Mouse (Mus musculus) spleen, adult 2 months (tissue): ENCODE results near the gene Gm20390.

Source experiments
- CTCF ChIP-seq: fragments of 200-500 bp; IDR thresholded peaks from 2 replicates; pipeline ENCODE4 v1.5.1; 2011; ENCODE audit warnings: mild to moderate bottlenecking, inconsistent platforms; ENCODE audit not compliant: insufficient read depth, insufficient read length, insufficient replicate concordance; ENCODE audit errors: extremely low read depth
- POLR2A ChIP-seq: fragments of 200-500 bp; IDR thresholded peaks from 2 replicates; pipeline ENCODE4 v1.6.1; 2011; ENCODE audit warnings: low read depth, low read length, inconsistent platforms

GRCm38 (mm10) chr11:94003346-94003745 lies 35.3 kb upstream of the Gm20390 start:
- TF ChIP-seq POLR2A (no peak), CTCF (no peak)
